16 mouse cellular contexts compared by ENCODE assay signal in genomic region chr3:129925861-129926260, GRCm38 (mm10).
"Had no signal": no experiment of that assay in that cellular context is flagged by ENCODE, and none has a peak within 500 bp of the region (broad histone marks: within the 10 kb centered on the region; RNA-seq: fewer than 3 reads in every experiment).

No protein-coding gene starts in this region.

- H3K9me3 ChIP-seq: neural tube, embryonic 13.5 days; neural tube, embryonic 15.5 days; stomach, embryonic 15.5 days had no signal

- H3K4me2 ChIP-seq: neural tube, embryonic 13.5 days; neural tube, embryonic 15.5 days; stomach, embryonic 15.5 days had no signal

- H3K4me1 ChIP-seq: neural tube, embryonic 13.5 days; neural tube, embryonic 15.5 days; stomach, embryonic 15.5 days had no signal

- DNase-seq: retina, postnatal 1 day; right cerebral cortex, adult 18-20 months; right cerebral cortex, postnatal 14 days; right cerebral cortex, postnatal 25 days; right cerebral cortex, postnatal 4 days; spleen, adult 18-20 months; thymus, adult 18-20 months; thymus, adult 2 months; thymus, postnatal 14 days; thymus, postnatal 25 days; thymus, postnatal 36 days; thymus, postnatal 4 days had no signal

- H3K9ac ChIP-seq: neural tube, embryonic 13.5 days; neural tube, embryonic 15.5 days; stomach, embryonic 15.5 days had no signal

- H3K36me3 ChIP-seq: neural tube, embryonic 13.5 days; neural tube, embryonic 15.5 days; stomach, embryonic 15.5 days had no signal

- H3K27ac ChIP-seq: neural tube, embryonic 13.5 days; neural tube, embryonic 15.5 days; stomach, embryonic 15.5 days; stomach, postnatal 0 days had no signal

- H3K27me3 ChIP-seq: neural tube, embryonic 13.5 days; neural tube, embryonic 15.5 days; stomach, embryonic 15.5 days had no signal

- H3K4me3 ChIP-seq: neural tube, embryonic 13.5 days; neural tube, embryonic 15.5 days; stomach, embryonic 15.5 days had no signal
